Mouse (Mus musculus) limb, embryonic 14.5 days (tissue): ENCODE results near the gene Haus8. TPM values are rescaled to one million over a fixed set of nuclear protein-coding genes. Genes with fewer than 3 reads are reported as not detected.
"Not testable (repeated sequence)": the region's sequence is repeated elsewhere in the genome, so short reads cannot be mapped to it uniquely, and the experiment has no call there.

Experiments used
- ATAC-seq: fragments of 200-750 bp; cut with Nextera tagmentation; 2 replicates; pipeline ENCODE4 v1.8.0; 2017; ENCODE audit warnings: low read depth, moderate number of reproducible peaks, moderate TSS enrichment; ENCODE audit not compliant: low FRiP score
- DNase-seq: peaks from one replicate; pipeline ENCODE4 v3.0.0-alpha.2; 2015; ENCODE audit warnings: low spot score
- H3K27ac ChIP-seq: fragments of 300-500 bp; sonication (generic); replicated peaks from 2 replicates; pipeline ENCODE4 v1.5.1; 2014; ENCODE audit warnings: low read depth, mild to moderate bottlenecking, low read length, moderate library complexity, mixed read lengths
- H3K27me3 ChIP-seq: fragments of 300-500 bp; sonication (generic); 2 replicates; pipeline ENCODE4 v1.6.1; 2014; ENCODE audit warnings: low read length, mixed read lengths; ENCODE audit not compliant: control insufficient read depth, insufficient read depth
- H3K36me3 ChIP-seq: fragments of 300-500 bp; sonication (generic); 2 replicates; pipeline ENCODE4 v1.6.1; 2014; ENCODE audit warnings: mild to moderate bottlenecking, low read length, moderate library complexity, mixed read lengths; ENCODE audit not compliant: control insufficient read depth, insufficient read depth
- H3K4me1 ChIP-seq: fragments of 300-500 bp; sonication (generic); 2 replicates; pipeline ENCODE4 v1.6.1; 2014; ENCODE audit warnings: antibody characterized with exemption, low read length, mixed read lengths; ENCODE audit not compliant: control insufficient read depth, insufficient read depth
- H3K4me2 ChIP-seq: fragments of 300-500 bp; sonication (generic); replicated peaks from 2 replicates; pipeline ENCODE4 v1.6.1; 2014; ENCODE audit warnings: low read depth, mild to moderate bottlenecking, low read length, moderate library complexity; ENCODE audit not compliant: severe bottlenecking
- H3K4me3 ChIP-seq: fragments of 300-500 bp; sonication (generic); replicated peaks from 2 replicates; pipeline ENCODE4 v1.5.1; 2014; ENCODE audit warnings: low read length
- H3K9ac ChIP-seq: fragments of 300-500 bp; sonication (generic); 2 replicates; pipeline ENCODE4 v1.6.1; 2014; ENCODE audit warnings: mild to moderate bottlenecking, low read depth, low read length, moderate library complexity; ENCODE audit not compliant: severe bottlenecking
- H3K9me3 ChIP-seq: fragments of 300-500 bp; sonication (generic); 2 replicates; pipeline ENCODE4 v1.6.1; 2016; ENCODE audit warnings: low read length; ENCODE audit not compliant: control insufficient read depth
- POLR2A ChIP-seq: fragments of 200-500 bp; IDR thresholded peaks from 2 replicates; pipeline ENCODE4 v1.8.0; 2012; ENCODE audit warnings: inconsistent platforms, mild to moderate bottlenecking, moderate library complexity, borderline replicate concordance; ENCODE audit not compliant: insufficient read depth, insufficient read length; ENCODE audit errors: extremely low read depth
- WGBS: fragments of 180-500 bp; shearing (Covaris S2); extraction: QIAGEN DNeasy Blood & Tissue Kit; methylation state at CpG from one replicate; pipeline ENCODE4 v1.1.7; 2014; 5-methylcytosine and 5-hydroxymethylcytosine counted together
- polyA plus RNA-seq, 2 experiments: library from polyadenylated mRNA; depleted of rRNA in 1 of 2; stranded (reverse) in 1 of 2; unstranded in 1 of 2; fragments of >200 nt; fragmentation: Nextera tagmentation in 1 of 2; extraction: Ambion mirVana in 1 of 2; gene quantifications; 2 replicates each; pipeline versions ENCODE4 v1.2.1 to v1.2.3; 2012 to 2014

The Haus8 gene
- polyA plus RNA-seq, 2 experiments: 30.8 to 41.9 TPM

- no peaks in the 10 kb centered on the region for H3K4me1 ChIP-seq
- ATAC-seq (no peak), DNase-seq (no peak)
- no peaks in the 10 kb centered on the region for H3K9me3 ChIP-seq
- no peak overlapping the region for H3K4me3 ChIP-seq
- no peak overlapping the region for H3K9ac ChIP-seq
- TF ChIP-seq POLR2A: no peak
- 86% methylated on average over 1 of the region's 1 CpGs for WGBS
- H3K27ac ChIP-seq: no peak overlapping the region
- no peaks in the 10 kb centered on the region for H3K27me3 ChIP-seq
- H3K36me3 ChIP-seq: peaks cover 19% of the 10 kb centered on the region
- H3K4me2 ChIP-seq: no peak overlapping the region
Observed at GRCm38 (mm10) chr8:71303632-71304031, 30.9 kb upstream of the Haus8 start.

GRCm38 (mm10) chr8:71302788-71303187 is 30.1 kb upstream of the Haus8 start:
- Histone ChIP-seq H3K36me3 (peaks cover 21% of the 10 kb centered on the region), H3K4me3 (no peak overlapping the region), H3K9ac (no peak overlapping the region), H3K27me3 (no peaks in the 10 kb centered on the region), H3K27ac (no peak overlapping the region), H3K9me3 (no peaks in the 10 kb centered on the region), H3K4me1 (no peaks in the 10 kb centered on the region), H3K4me2 (no peak overlapping the region)
- ATAC-seq (no peak), DNase-seq (no peak)
- WGBS: 91% methylated on average over 1 of the region's 1 CpGs
- TF ChIP-seq POLR2A: no peak

- Histone ChIP-seq H3K27me3 (no peaks in the 10 kb centered on the region), H3K4me1 (no peaks in the 10 kb centered on the region), H3K4me2 (no peak overlapping the region), H3K27ac (no peak overlapping the region), H3K36me3 (peaks cover 32% of the 10 kb centered on the region), H3K4me3 (no peak overlapping the region), H3K9me3 (no peaks in the 10 kb centered on the region), H3K9ac (no peak overlapping the region)
- TF ChIP-seq POLR2A: no peak
- DNase-seq (no peak), ATAC-seq (no peak)
- WGBS: 94% methylated on average over 3 of the region's 3 CpGs
Observed at GRCm38 (mm10) chr8:71299716-71300115, 27.0 kb upstream of the Haus8 start.

- no peaks in the 10 kb centered on the region for H3K27me3 ChIP-seq
Observed at GRCm38 (mm10) chr8:71297439-71297838, 24.7 kb upstream of the Haus8 start.

GRCm38 (mm10) chr8:71296784-71297183 is 24.1 kb upstream of the Haus8 start:
- peaks cover 23% of the 10 kb centered on the region for H3K36me3 ChIP-seq
- no peak overlapping the region for H3K4me2 ChIP-seq
- H3K4me3 ChIP-seq: no peak overlapping the region
- 86% methylated on average over 2 of the region's 2 CpGs for WGBS
- no peaks in the 10 kb centered on the region for H3K4me1 ChIP-seq
- DNase-seq: no peak
- TF ChIP-seq POLR2A: no peak
- H3K27me3 ChIP-seq: no peaks in the 10 kb centered on the region
- no peak overlapping the region for H3K27ac ChIP-seq
- no peaks in the 10 kb centered on the region for H3K9me3 ChIP-seq
- no peak overlapping the region for H3K9ac ChIP-seq
- no peak for ATAC-seq

More at GRCm38 (mm10) chr8:71297439-71297838, 24.7 kb upstream of the Haus8 start:
- H3K9me3 ChIP-seq: no peaks in the 10 kb centered on the region
- ATAC-seq (no peak), DNase-seq (no peak)
- H3K4me3 ChIP-seq: no peak overlapping the region
- H3K27ac ChIP-seq: no peak overlapping the region
- no peaks in the 10 kb centered on the region for H3K4me1 ChIP-seq
- H3K4me2 ChIP-seq: no peak overlapping the region
- H3K9ac ChIP-seq: no peak overlapping the region
- H3K36me3 ChIP-seq: peaks cover 27% of the 10 kb centered on the region
- no peak for TF ChIP-seq POLR2A
- WGBS: 88% methylated on average over 1 of the region's 1 CpGs

- no peak for TF ChIP-seq POLR2A
- no peak overlapping the region for H3K9ac ChIP-seq
- ATAC-seq (no peak), DNase-seq (no peak)
- no peak overlapping the region for H3K4me3 ChIP-seq
- no peak overlapping the region for H3K27ac ChIP-seq
- H3K27me3 ChIP-seq: no peaks in the 10 kb centered on the region
- no peaks in the 10 kb centered on the region for H3K4me1 ChIP-seq
- whole genome bisulfite sequencing: 93% methylated on average over 2 of the region's 2 CpGs
- H3K9me3 ChIP-seq: no peaks in the 10 kb centered on the region
- H3K36me3 ChIP-seq: peaks cover 24% of the 10 kb centered on the region
- H3K4me2 ChIP-seq: no peak overlapping the region
Observed at GRCm38 (mm10) chr8:71296188-71296621, 23.5 kb upstream of the Haus8 start.

- DNase-seq, H3K4me1 ChIP-seq, H3K9me3 ChIP-seq, ATAC-seq, H3K9ac ChIP-seq, H3K27ac ChIP-seq, H3K27me3 ChIP-seq, H3K4me3 ChIP-seq, H3K4me2 ChIP-seq: not testable (repeated sequence)
- peaks cover 32% of the 10 kb centered on the region for H3K36me3 ChIP-seq
- WGBS: 92% methylated on average over 3 of the region's 3 CpGs
Observed at GRCm38 (mm10) chr8:71293930-71294329, 21.2 kb upstream of the Haus8 start.
